Mouse (Mus musculus) effector memory CD4-positive, alpha-beta T cell, adult 7 months (primary cell): ENCODE results near the gene Large1. TPM values are rescaled to one million over a fixed set of nuclear protein-coding genes. Genes with fewer than 3 reads are reported as not detected.

Experiments
- polyA plus RNA-seq: library from polyadenylated mRNA; unstranded; fragments of 100-300 nt; shearing (Covaris generic); gene quantifications from one replicate; pipeline ENCODE4 v1.2.1, GENCODE M21; 2017

The Large1 gene
- polyA plus RNA-seq: 0.18 TPM

DNA sequence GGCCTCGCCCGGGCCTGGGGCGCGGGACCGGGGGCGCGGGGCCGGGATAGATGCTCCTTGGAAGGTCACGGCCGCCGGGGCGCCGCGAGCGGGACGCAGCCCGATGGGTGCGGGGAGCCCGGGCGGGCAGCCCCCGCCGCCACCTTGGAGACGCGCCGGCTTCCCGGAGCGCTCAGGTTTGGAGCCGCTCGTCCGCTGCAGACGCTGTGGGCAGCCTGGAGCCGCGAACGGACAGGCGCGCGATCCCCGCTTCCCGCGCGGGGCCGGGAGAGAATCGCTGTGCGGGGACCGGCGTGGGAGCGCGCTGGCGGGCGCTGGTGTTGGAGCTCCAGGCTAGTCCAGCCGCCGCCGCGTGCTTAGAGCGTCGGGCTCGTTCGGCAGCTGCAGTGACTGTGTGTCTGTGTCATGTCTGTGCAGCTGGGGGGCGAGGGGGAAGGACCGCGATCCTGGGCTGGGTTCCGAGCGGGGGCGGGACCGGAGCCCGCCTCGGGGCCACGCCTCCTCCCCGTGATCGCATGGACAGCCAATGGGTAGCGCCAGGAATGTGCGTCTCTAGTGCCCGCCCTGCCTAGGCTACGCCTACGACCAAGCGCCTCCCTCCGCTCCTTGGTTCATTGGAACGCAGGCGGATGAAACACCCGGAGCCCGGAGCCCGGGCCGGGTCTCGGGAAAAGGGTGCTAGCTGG is at the start of gene Large1:
TSS of gene Large1 (minus strand) at position 433 of the 686 bp plus-strand sequence.

